Mouse (Mus musculus): ENCODE results near the gene Pgd.
A peak's percentile ranks its signal among the peaks of the same experiment; 100 is the strongest.
"Not testable (repeated sequence)": the region's sequence is repeated elsewhere in the genome, so short reads cannot be mapped to it uniquely, and the experiment has no call there.

The Pgd gene

GRCm38 (mm10) chr4:149131789-149132565, 34.6 kb downstream of the Pgd start:
- no peak for DNase-seq

GRCm38 (mm10) chr4:149131021-149131752, 35.4 kb downstream of the Pgd start:
- DNase-seq, result no peak

DNA sequence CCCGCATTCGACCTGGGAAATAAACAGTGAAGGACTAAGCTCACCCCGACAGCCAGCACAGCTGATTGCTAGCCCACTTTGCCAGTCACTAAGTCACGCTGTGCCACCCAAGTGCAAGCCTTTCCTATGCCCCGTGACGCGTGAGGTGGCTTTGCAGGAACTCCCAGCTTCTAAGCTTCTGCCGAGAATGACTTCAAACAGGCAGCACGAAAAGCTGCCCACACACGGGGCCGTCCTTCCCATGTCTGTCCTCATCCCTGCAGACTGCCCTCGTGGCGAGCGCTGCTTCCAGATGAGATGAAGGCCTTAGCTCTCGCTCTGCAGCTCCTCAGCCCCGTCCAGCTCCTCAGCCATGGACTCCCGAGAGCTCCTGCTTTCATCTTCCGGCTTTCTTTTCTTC, 38.1 kb downstream of the Pgd start:
- DNase-seq, result no peak

DNA sequence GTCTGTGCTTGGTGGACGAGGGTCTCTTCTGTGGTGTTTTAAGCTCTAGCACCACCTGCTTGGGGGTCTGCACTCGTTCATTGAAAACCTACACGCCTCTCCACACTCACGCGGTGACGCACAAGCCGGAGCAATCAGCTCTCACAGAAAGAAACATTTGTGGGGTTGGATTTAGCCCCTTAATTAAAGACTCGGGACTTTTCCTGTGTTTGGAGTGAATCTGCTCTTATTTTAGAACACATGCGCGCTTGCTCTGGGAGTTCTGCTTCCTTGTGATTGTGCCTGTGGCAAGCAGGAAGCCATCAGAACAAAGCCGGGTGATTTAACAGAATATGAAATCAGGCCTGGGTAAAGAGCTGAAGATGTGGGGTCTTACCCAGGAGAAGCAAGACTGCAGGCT, 39.9 kb downstream of the Pgd start, which contains the start of gene Cort:
Gene Cort, minus strand, starts transcription at position 101 of the 400 bp plus-strand sequence.
- DNase-seq, result no peak

DNA sequence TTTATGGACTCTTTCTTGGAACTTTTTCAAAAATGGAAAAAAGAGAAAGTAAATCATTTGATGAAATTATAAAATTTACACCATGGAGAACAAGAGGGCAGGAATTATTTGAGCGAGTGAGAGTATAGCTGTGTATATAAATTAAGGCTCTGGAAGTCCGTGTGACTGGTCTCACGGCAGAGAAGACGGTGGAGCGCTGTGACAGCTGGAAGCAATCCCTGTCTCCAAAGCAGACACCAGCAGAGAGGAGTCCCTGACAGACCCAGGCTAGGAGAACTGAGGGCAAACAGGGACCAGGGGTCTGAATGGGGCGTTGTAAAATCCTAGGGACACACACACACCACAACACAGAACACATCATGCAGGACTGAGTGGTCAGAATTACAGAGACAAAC, 40.5 kb downstream of the Pgd start:
- no peak for DNase-seq

GRCm38 (mm10) chr4:149125341-149126114, 41.0 kb downstream of the Pgd start:
- no peak for DNase-seq

- no peak for DNase-seq
Measured at GRCm38 (mm10) chr4:149123432-149123831, 43.1 kb downstream of the Pgd start.

GRCm38 (mm10) chr4:149119978-149120562, 46.5 kb downstream of the Pgd start:
- not testable (repeated sequence) for DNase-seq

DNA sequence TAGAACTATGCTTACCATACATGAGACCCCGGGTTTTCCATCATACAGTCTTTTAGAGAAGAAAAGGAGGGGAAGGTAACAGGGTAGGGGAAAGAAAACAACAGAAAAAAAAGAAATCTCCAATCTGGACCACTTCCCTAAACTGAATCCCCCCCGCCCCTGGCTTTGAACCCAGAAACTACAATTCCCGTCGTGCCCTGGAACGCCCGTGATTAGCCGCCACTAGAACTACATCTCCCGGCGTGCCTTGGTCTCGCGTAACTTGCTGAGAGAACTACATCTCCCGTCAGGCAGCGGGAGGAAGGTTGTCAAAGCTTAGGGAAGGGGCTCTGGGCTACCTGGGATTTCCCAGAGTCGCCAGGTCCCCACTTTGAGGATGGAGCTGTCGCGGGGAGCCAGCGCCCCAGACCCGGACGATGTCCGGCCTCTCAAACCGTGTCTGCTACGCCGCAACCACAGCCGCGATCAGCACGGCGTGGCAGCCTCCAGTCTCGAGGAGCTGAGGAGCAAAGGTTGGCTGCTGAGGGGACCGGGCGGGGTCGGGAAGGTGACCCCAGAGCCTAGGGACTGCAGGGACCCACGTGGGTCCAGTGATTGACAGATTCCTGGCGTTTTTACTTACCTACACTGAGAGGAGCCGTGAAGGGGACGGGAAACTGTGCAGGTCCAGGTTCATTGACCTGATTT, 62.6 kb downstream of the Pgd start, which contains the start of gene Dffa:
Gene Dffa, plus strand, starts transcription at position 272 of the 687 bp plus-strand sequence.
- peak; percentile 95 for DNase-seq

DNA sequence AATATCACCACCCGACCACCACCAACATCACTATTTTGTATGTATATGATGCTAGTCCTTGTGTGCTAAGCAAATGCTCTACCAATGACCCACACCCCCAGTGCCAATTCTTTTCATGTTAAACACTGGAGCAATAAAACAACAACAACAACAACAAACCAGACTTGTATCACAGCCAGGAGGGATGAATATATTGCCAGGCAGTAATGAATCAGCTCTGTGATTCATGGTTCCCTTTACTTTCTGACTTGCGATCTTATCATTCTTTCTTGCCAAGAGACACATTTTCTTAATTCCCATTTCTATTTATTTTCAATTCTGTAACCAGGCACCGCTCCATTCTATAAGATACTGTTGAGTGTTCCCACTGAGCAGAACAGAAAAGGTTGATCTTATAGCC, 65.1 kb downstream of the Pgd start:
- no peak for DNase-seq

DNA sequence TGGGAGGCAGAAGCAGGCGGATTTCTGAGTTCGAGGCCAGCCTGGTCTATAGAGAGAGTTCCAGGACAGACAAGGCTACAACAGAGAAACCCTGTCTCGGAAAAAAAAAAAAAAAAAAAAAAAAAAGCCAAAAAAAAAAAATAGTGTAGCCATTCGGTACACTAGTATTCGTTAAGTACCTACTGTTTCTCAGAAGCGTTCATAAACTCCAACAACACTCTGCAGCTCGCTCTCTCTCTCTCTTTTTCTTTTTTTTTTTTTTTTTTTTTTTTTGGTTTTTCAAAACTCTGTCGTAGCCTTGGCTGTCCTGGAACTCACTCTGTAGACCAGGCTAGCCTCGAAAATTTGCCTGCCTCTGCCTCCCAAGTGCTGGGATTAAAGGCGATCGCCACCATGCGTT, 66.1 kb downstream of the Pgd start:
- DNase-seq, result not testable (repeated sequence)
